Mouse (Mus musculus) neural tube, embryonic 11.5 days (tissue): ENCODE results near the gene Rbm12b1. TPM values are rescaled to one million over a fixed set of nuclear protein-coding genes. Genes with fewer than 3 reads are reported as not detected.
"Not testable (repeated sequence)": the region's sequence is repeated elsewhere in the genome, so short reads cannot be mapped to it uniquely, and the experiment has no call there.

ENCODE experiments used
- ATAC-seq: fragments of 200-750 bp; cut with Nextera tagmentation; 2 replicates; pipeline ENCODE4 v1.8.0; 2017; ENCODE audit warnings: moderate number of reproducible peaks, mild to moderate bottlenecking, moderate TSS enrichment, moderate library complexity; ENCODE audit not compliant: insufficient read depth, low FRiP score, low TSS enrichment
- DNase-seq: peaks from one replicate; pipeline ENCODE4 v3.0.0-alpha.2; 2015; ENCODE audit warnings: low spot score
- H3K27ac ChIP-seq: fragments of 300-500 bp; sonication (generic); 2 replicates; pipeline ENCODE4 v1.5.1; 2014; ENCODE audit warnings: low read depth, mild to moderate bottlenecking, low read length
- H3K27me3 ChIP-seq: fragments of 300-500 bp; sonication (generic); 2 replicates; pipeline ENCODE4 v1.6.1; 2014; ENCODE audit warnings: mild to moderate bottlenecking, low read length, mixed read lengths; ENCODE audit not compliant: control insufficient read depth, insufficient read depth
- H3K36me3 ChIP-seq: fragments of 300-500 bp; sonication (generic); 2 replicates; pipeline ENCODE4 v1.6.1; 2014; ENCODE audit warnings: mild to moderate bottlenecking, low read length, moderate library complexity, mixed read lengths; ENCODE audit not compliant: control insufficient read depth, insufficient read depth
- H3K4me1 ChIP-seq: fragments of 300-500 bp; sonication (generic); 2 replicates; pipeline ENCODE4 v1.6.1; 2014; ENCODE audit warnings: low read length, mixed read lengths; ENCODE audit not compliant: control insufficient read depth, insufficient read depth
- H3K4me2 ChIP-seq: fragments of 300-500 bp; sonication (generic); 2 replicates; pipeline ENCODE4 v1.6.1; 2014; ENCODE audit warnings: low read depth, mild to moderate bottlenecking, moderate library complexity
- H3K4me3 ChIP-seq: fragments of 300-500 bp; sonication (generic); 2 replicates; pipeline ENCODE4 v1.5.1; 2014; ENCODE audit warnings: low read depth, low read length
- H3K9ac ChIP-seq: fragments of 300-500 bp; sonication (generic); 2 replicates; pipeline ENCODE4 v1.6.1; 2014; ENCODE audit warnings: mild to moderate bottlenecking, low read length
- H3K9me3 ChIP-seq: fragments of 300-500 bp; sonication (generic); 2 replicates; pipeline ENCODE4 v1.6.1; 2016; ENCODE audit warnings: low read length; ENCODE audit not compliant: control insufficient read depth
- WGBS: fragments of 180-500 bp; shearing (Covaris S2); extraction: QIAGEN DNeasy Blood & Tissue Kit; methylation state at CpG from one replicate; pipeline ENCODE4 v1.1.7; 2014; 5-methylcytosine and 5-hydroxymethylcytosine counted together
- polyA plus RNA-seq: library from polyadenylated mRNA; unstranded; fragments of >200 nt; fragmentation: Nextera tagmentation; extraction: Ambion mirVana; gene quantifications from 2 replicates; pipeline ENCODE4 v1.2.1, GENCODE M21; 2014

Gene Rbm12b1
- polyA plus RNA-seq = 8.9 and 10.7 TPM in 2 replicates

DNA sequence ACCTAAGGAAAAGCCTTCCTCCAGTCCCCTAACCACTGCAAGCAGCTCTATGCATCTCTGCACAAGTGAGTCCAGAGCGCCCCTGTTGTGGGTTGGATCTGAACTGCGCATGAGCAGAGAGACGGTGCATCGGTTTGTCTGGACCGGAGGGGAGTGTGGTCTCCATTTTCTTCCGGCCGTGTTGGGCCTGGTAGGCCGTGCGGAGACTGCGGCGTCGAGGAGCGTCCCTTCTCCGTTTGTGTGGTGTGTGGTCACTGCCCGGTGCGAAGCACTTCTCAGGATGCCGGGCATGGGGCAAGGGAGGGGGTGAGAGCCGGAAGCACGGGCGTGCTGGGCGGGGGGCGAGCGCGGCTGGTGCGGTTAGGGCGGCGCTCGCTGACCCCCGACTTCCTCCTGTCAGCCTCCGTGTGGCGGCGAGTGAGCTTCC is at the start of gene Rbm12b1:
TSS of gene Rbm12b1 (plus strand) at position 124 of the 427 bp plus-strand sequence.
- H3K4me1 ChIP-seq, H3K27me3 ChIP-seq, H3K9me3 ChIP-seq, H3K27ac ChIP-seq, H3K36me3 ChIP-seq: not testable (repeated sequence)
- 6% methylated on average over 17 of the region's 32 CpGs for WGBS
- Histone ChIP-seq H3K9ac (peak within 1 kb of the TSS; percentile 42), H3K4me3 (peak within 1 kb of the TSS; percentile 27), H3K4me2 (peak within 1 kb of the TSS; percentile 30)
- ATAC-seq = peak; percentile 96
- DNase-seq = peak; percentile 82

DNA sequence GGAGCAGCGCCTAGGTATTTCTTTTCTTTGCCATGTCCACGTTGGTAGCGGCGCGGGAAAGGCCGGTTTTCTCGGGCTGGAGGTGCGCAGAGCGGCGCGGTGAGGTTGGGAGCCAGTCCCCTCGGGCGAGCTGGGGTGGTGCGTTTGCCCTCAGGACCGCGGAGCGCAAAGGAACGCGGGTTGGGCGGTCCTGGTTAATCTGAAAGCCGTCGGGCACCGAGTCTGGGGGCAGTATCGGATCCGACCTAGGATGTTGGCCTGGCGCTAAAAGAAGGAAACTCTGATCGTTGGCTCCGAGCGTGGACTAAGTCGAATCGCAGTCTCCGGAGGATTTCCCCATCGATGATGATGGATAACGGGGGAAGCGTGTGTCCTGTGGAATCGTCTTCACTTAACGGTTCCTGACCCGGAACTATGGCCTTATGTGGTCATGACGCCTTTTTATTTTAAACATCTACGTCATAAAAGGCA is 563 bp downstream of the Rbm12b1 start:
- not testable (repeated sequence) for H3K9me3 ChIP-seq, H3K36me3 ChIP-seq, DNase-seq, H3K27me3 ChIP-seq, H3K4me1 ChIP-seq, H3K9ac ChIP-seq, H3K27ac ChIP-seq
- peak; percentile 85 for ATAC-seq
- 12% methylated on average over 23 of the region's 40 CpGs for WGBS
- Histone ChIP-seq H3K4me3 (peak overlapping the region; percentile 21), H3K4me2 (peak overlapping the region; percentile 30)

GRCm38 (mm10) chr4:12141516-12141915 is 1.5 kb downstream of the Rbm12b1 start:
- not testable (repeated sequence) for H3K4me3 ChIP-seq, H3K4me1 ChIP-seq, H3K4me2 ChIP-seq, DNase-seq, H3K27ac ChIP-seq, ATAC-seq, H3K36me3 ChIP-seq, H3K9ac ChIP-seq, H3K27me3 ChIP-seq, H3K9me3 ChIP-seq
- 92% methylated on average over 6 of the region's 7 CpGs for WGBS

DNA sequence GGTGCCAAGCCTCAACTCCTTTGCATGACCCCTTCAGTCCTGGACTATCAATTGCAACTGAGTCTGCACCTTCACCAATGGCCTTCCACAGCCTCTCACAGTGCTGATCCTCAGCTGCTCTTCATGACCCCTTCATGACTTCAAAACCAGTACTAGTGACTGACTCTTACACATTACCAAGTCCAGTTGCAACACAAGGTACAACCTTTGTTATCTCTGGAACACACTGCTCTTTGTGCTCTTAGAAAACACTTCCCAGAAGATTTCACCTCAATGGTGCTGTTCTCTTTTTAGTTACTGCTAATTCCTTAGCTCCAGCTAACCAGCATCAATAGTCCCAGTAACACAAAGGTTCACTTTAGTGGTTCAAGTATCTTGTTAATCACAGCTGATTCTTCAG is 7.6 kb downstream of the Rbm12b1 start:
- Histone ChIP-seq H3K4me1 (no peaks in the 10 kb centered on the region), H3K4me2 (no peak overlapping the region), H3K4me3 (no peak overlapping the region), H3K9ac (no peak overlapping the region), H3K27ac (no peak overlapping the region), H3K36me3 (peaks cover 6% of the 10 kb centered on the region; the same call in 1 of the 2 replicates), H3K27me3 (no peaks in the 10 kb centered on the region), H3K9me3 (no peaks in the 10 kb centered on the region; the same call in 1 of the 2 replicates)
- ATAC-seq (no peak), DNase-seq (no peak)

DNA sequence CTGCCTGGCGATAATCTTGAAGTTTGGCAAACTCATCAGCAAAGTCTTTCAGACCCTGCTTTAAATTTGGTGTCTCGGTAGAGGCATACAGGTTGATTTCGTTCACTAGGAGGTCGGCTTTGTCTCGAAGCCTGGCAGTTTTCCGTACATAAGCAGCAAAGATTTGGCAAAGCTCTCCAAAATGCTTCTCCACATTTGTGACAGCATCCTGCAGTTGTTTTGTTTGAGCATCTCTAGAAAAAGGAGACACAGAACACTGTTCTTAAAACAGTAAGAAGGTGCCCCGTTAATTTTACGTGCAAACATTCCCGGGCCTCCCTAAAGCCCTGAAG is 30.9 kb downstream of the Rbm12b1 start:
- ATAC-seq (no peak), DNase-seq (no peak)
- WGBS = 23% methylated on average over 9 of the region's 9 CpGs
- Histone ChIP-seq H3K27ac (peak overlapping the region; percentile 85), H3K9ac (peak overlapping the region; percentile 98), H3K36me3 (0 out of 2 replicates have a peak, but pooled peaks cover 3% of the 10 kb centered on the region), H3K4me2 (peak overlapping the region; percentile 64), H3K27me3 (no peaks in the 10 kb centered on the region), H3K4me3 (peak overlapping the region; percentile 81), H3K9me3 (no peaks in the 10 kb centered on the region), H3K4me1 (peaks cover 6% of the 10 kb centered on the region)

GRCm38 (mm10) chr4:12171318-12172091 is 31.4 kb downstream of the Rbm12b1 start, which contains the start of gene Fam92a:
TSS of gene Fam92a (minus strand) at chr4:12172015.
- H3K4me2 ChIP-seq = peak within 1 kb of the TSS; percentile 64
- H3K9ac ChIP-seq = peak within 1 kb of the TSS; percentile 98
- H3K27ac ChIP-seq = peak within 1 kb of the TSS; percentile 85
- no peaks in the 10 kb centered on the region for H3K27me3 ChIP-seq
- H3K4me3 ChIP-seq = peak within 1 kb of the TSS; percentile 81
- DNase-seq (peak; percentile 88), ATAC-seq (peak; percentile 91)
- peaks cover 6% of the 10 kb centered on the region for H3K4me1 ChIP-seq
- WGBS = under 1% methylated on average over 66 of the region's 74 CpGs
- 0 out of 2 replicates have a peak, but pooled peaks cover 3% of the 10 kb centered on the region for H3K36me3 ChIP-seq
- H3K9me3 ChIP-seq = no peaks in the 10 kb centered on the region

DNA sequence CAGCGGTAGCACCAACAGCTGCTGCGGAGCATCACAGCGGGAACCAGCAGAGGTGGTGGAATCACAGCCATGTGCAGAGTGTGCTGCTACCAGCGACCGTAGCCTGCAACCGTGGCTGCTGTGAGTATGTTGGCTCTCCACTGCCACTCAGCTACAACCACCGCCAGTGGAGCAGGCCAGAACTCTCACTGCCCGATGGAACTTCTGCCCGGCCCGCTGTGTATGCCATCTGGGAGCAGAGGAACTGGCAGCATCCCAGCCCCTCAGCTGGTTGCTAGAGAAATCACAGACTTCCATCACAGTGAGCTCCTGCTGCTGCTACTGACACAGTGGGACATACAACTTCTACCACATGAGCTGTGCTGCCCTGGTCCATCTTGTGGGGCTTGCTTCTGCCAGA is 38.9 kb downstream of the Rbm12b1 start:
- H3K36me3 ChIP-seq = no peaks in the 10 kb centered on the region
- no peak overlapping the region for H3K9ac ChIP-seq
- 88% methylated on average over 10 of the region's 10 CpGs for WGBS
- H3K4me3 ChIP-seq = no peak overlapping the region
- H3K4me1 ChIP-seq = no peaks in the 10 kb centered on the region
- no peaks in the 10 kb centered on the region for H3K9me3 ChIP-seq
- H3K27me3 ChIP-seq = no peaks in the 10 kb centered on the region
- no peak overlapping the region for H3K27ac ChIP-seq
- ATAC-seq (no peak), DNase-seq (no peak)
- H3K4me2 ChIP-seq = no peak overlapping the region
